Mouse (Mus musculus) myocyte (in vitro differentiated cells): ENCODE measurements around the gene Sppl2a. TPM values are rescaled to one million over a fixed set of nuclear protein-coding genes. Genes with fewer than 3 reads are reported as not detected.
"Not testable (repeated sequence)": the region's sequence is repeated elsewhere in the genome, so short reads cannot be mapped to it uniquely, and the experiment has no call there.

Experiments used
- H3K27me3 ChIP-seq: one replicate; pipeline ENCODE4 v1.6.1; 2011; ENCODE audit not compliant: control insufficient read depth, insufficient read depth, insufficient read length
- H3K36me3 ChIP-seq: one replicate; pipeline ENCODE4 v1.6.1; 2011; ENCODE audit not compliant: control insufficient read depth, insufficient read depth
- H3K4me2 ChIP-seq: one replicate; pipeline ENCODE4 v1.6.1; 2011; ENCODE audit warnings: low read depth, control low read depth
- H3K4me3 ChIP-seq: one replicate; pipeline ENCODE4 v1.5.1; 2011; ENCODE audit warnings: mild to moderate bottlenecking, control low read depth, moderate library complexity
- H3K79me2 ChIP-seq: one replicate; pipeline ENCODE4 v1.6.1; 2011; ENCODE audit not compliant: control insufficient read depth, insufficient read depth
- H3ac ChIP-seq: one replicate; pipeline ENCODE4 v1.6.1; 2011; ENCODE audit not compliant: control insufficient read depth, insufficient read length
- CEBPB ChIP-seq: IDR thresholded peaks from 2 replicates; pipeline ENCODE4 v1.6.1; 2011; ENCODE audit warnings: mild to moderate bottlenecking, moderate library complexity; ENCODE audit not compliant: poor library complexity, insufficient read depth, severe bottlenecking
- E2F4 ChIP-seq: IDR thresholded peaks from one replicate; pipeline ENCODE4 v1.6.1; 2011; ENCODE audit warnings: mild to moderate bottlenecking, control low read depth, moderate library complexity; ENCODE audit not compliant: insufficient read depth
- MAX ChIP-seq: IDR thresholded peaks from one replicate; pipeline ENCODE4 v1.6.1; 2011; ENCODE audit warnings: low read depth, mild to moderate bottlenecking, control low read depth
- MYOD1 ChIP-seq, 3 experiments: IDR thresholded peaks; one replicate each; pipeline ENCODE4 v1.6.1; 2011; ENCODE audit warnings: control low read depth in 2 of 3, low read depth in 2 of 3, mild to moderate bottlenecking in 2 of 3, moderate library complexity in 1 of 3; ENCODE audit not compliant: insufficient read length in 2 of 3, control insufficient read depth in 1 of 3
- MYOG ChIP-seq, 3 experiments: IDR thresholded peaks; one replicate each; pipeline ENCODE4 v1.6.1; 2011; ENCODE audit warnings: control low read depth in 2 of 3, low read depth in 2 of 3, mild to moderate bottlenecking in 2 of 3; ENCODE audit not compliant: insufficient read length in 2 of 3, control insufficient read depth in 1 of 3, insufficient read depth in 1 of 3
- POLR2A ChIP-seq: IDR thresholded peaks from one replicate; pipeline ENCODE4 v1.6.1; 2011; ENCODE audit warnings: low read depth, mild to moderate bottlenecking, control low read depth, moderate library complexity; ENCODE audit not compliant: insufficient read length
- POLR2AphosphoS2 ChIP-seq: IDR thresholded peaks from one replicate; pipeline ENCODE4 v1.6.1; 2011; ENCODE audit warnings: low read depth, control low read depth; ENCODE audit not compliant: insufficient read length
- REST ChIP-seq: IDR thresholded peaks from one replicate; pipeline ENCODE4 v1.6.1; 2011; ENCODE audit warnings: mild to moderate bottlenecking, control low read depth, moderate library complexity; ENCODE audit not compliant: insufficient read depth, insufficient read length
- SRF ChIP-seq: IDR thresholded peaks from one replicate; pipeline ENCODE4 v1.6.1; 2011; ENCODE audit warnings: low read depth; ENCODE audit not compliant: control insufficient read depth, insufficient read length
- TCF12 ChIP-seq: IDR thresholded peaks from one replicate; pipeline ENCODE4 v1.6.1; 2011; ENCODE audit warnings: mild to moderate bottlenecking, control low read depth; ENCODE audit not compliant: poor library complexity, insufficient read depth, severe bottlenecking
- TCF3 ChIP-seq: IDR thresholded peaks from one replicate; pipeline ENCODE4 v1.6.1; 2011; ENCODE audit warnings: low read depth, control low read depth; ENCODE audit not compliant: insufficient read length
- USF1 ChIP-seq: IDR thresholded peaks from one replicate; pipeline ENCODE4 v1.6.1; 2011; ENCODE audit warnings: low read depth, mild to moderate bottlenecking, control low read depth, moderate library complexity
- polyA plus RNA-seq: library from polyadenylated mRNA; unstranded; fragments of >200 nt; fragmentation: generic; extraction: Trizol; gene quantifications from one replicate; pipeline ENCODE4 v1.2.1, GENCODE M21; 2012; ENCODE audit warnings: missing spikeins

Gene Sppl2a
- polyA plus RNA-seq, 1 experiment, result 14.9 TPM

GRCm38 (mm10) chr2:126951085-126951484, 18.1 kb upstream of the Sppl2a start:
- Histone ChIP-seq H3K4me2 (no peak overlapping the region), H3K4me3 (no peak overlapping the region), H3K27me3 (no peaks in the 10 kb centered on the region), H3K79me2 (no peaks in the 10 kb centered on the region), H3K36me3 (no peaks in the 10 kb centered on the region), H3ac (no peak overlapping the region)
- TF ChIP-seq MAX (no peak), E2F4 (no peak), TCF3 (no peak), TCF12 (no peak), SRF (no peak), CEBPB (no peak), POLR2A (no peak), POLR2AphosphoS2 (no peak), MYOG (IDR thresholded peaks at IDR 0.05; ENCODE audit: control insufficient read depth in 1 of 3, insufficient read depth in 1 of 3, insufficient read length in 2 of 3, low read depth in 2 of 3) (no peak), MYOD1 (IDR thresholded peaks at IDR 0.05; ENCODE audit: control insufficient read depth in 1 of 3, insufficient read length in 2 of 3, low read depth in 2 of 3) (no peak), USF1 (no peak), REST (no peak)

GRCm38 (mm10) chr2:126950453-126950852, 17.4 kb upstream of the Sppl2a start:
- TF ChIP-seq TCF12 (no peak), E2F4 (no peak), MYOD1 (IDR thresholded peaks at IDR 0.05; ENCODE audit: control insufficient read depth in 1 of 3, insufficient read length in 2 of 3, low read depth in 2 of 3) (no peak), USF1 (no peak)

GRCm38 (mm10) chr2:126949856-126950255, 16.8 kb upstream of the Sppl2a start:
- TF ChIP-seq TCF3 (no peak), MYOD1 (IDR thresholded peaks at IDR 0.05; ENCODE audit: control insufficient read depth in 1 of 3, insufficient read length in 2 of 3, low read depth in 2 of 3) (no peak), REST (no peak), MYOG (IDR thresholded peaks at IDR 0.05; ENCODE audit: control insufficient read depth in 1 of 3, insufficient read depth in 1 of 3, insufficient read length in 2 of 3, low read depth in 2 of 3) (no peak)
- Histone ChIP-seq H3K36me3 (no peaks in the 10 kb centered on the region), H3K79me2 (no peaks in the 10 kb centered on the region), H3K4me3 (no peak overlapping the region), H3ac (no peak overlapping the region), H3K27me3 (no peaks in the 10 kb centered on the region), H3K4me2 (no peak overlapping the region)

More at GRCm38 (mm10) chr2:126950453-126950852, 17.4 kb upstream of the Sppl2a start:
- Histone ChIP-seq H3K36me3 (no peaks in the 10 kb centered on the region), H3K4me3 (no peak overlapping the region), H3K27me3 (no peaks in the 10 kb centered on the region), H3K79me2 (no peaks in the 10 kb centered on the region), H3ac (no peak overlapping the region), H3K4me2 (no peak overlapping the region)

- H3K79me2 ChIP-seq, H3ac ChIP-seq, H3K27me3 ChIP-seq, H3K36me3 ChIP-seq, H3K4me3 ChIP-seq, H3K4me2 ChIP-seq: not testable (repeated sequence)
Observed at GRCm38 (mm10) chr2:126949297-126949696, 16.3 kb upstream of the Sppl2a start.

GRCm38 (mm10) chr2:126948231-126948630, 15.2 kb upstream of the Sppl2a start:
- H3K27me3 ChIP-seq, result no peaks in the 10 kb centered on the region
- H3K4me3 ChIP-seq, result no peak overlapping the region
- H3ac ChIP-seq, result no peak overlapping the region
- H3K36me3 ChIP-seq, result no peaks in the 10 kb centered on the region
- H3K79me2 ChIP-seq, result no peaks in the 10 kb centered on the region
- TF ChIP-seq POLR2A (no peak), CEBPB (no peak), MYOD1 (IDR thresholded peaks at IDR 0.05; ENCODE audit: control insufficient read depth in 1 of 3, insufficient read length in 2 of 3, low read depth in 2 of 3) (no peak), MAX (no peak), MYOG (IDR thresholded peaks at IDR 0.05; ENCODE audit: control insufficient read depth in 1 of 3, insufficient read depth in 1 of 3, insufficient read length in 2 of 3, low read depth in 2 of 3) (no peak), POLR2AphosphoS2 (no peak), REST (no peak), TCF3 (no peak), TCF12 (no peak), SRF (no peak), USF1 (no peak), E2F4 (no peak)
- H3K4me2 ChIP-seq, result no peak overlapping the region

GRCm38 (mm10) chr2:126947646-126948045, 14.6 kb upstream of the Sppl2a start:
- Histone ChIP-seq H3K36me3 (no peaks in the 10 kb centered on the region), H3K4me3 (no peak overlapping the region), H3K4me2 (no peak overlapping the region), H3K79me2 (no peaks in the 10 kb centered on the region), H3K27me3 (no peaks in the 10 kb centered on the region), H3ac (no peak overlapping the region)
- no peak for TF ChIP-seq MYOD1 (IDR thresholded peaks at IDR 0.05; ENCODE audit: control insufficient read depth in 1 of 3, insufficient read length in 2 of 3, low read depth in 2 of 3)
- TF ChIP-seq USF1, result no peak
- TF ChIP-seq SRF, result no peak
- TF ChIP-seq REST, result no peak
- no peak for TF ChIP-seq POLR2A
- no peak for TF ChIP-seq POLR2AphosphoS2
- no peak for TF ChIP-seq CEBPB
- TF ChIP-seq TCF3, result no peak
- TF ChIP-seq TCF12, result no peak
- no peak for TF ChIP-seq E2F4
- TF ChIP-seq MAX, result no peak
- no peak for TF ChIP-seq MYOG (IDR thresholded peaks at IDR 0.05; ENCODE audit: control insufficient read depth in 1 of 3, insufficient read depth in 1 of 3, insufficient read length in 2 of 3, low read depth in 2 of 3)
